8 mouse cellular contexts compared by ENCODE assay signal in the genomic region with DNA sequence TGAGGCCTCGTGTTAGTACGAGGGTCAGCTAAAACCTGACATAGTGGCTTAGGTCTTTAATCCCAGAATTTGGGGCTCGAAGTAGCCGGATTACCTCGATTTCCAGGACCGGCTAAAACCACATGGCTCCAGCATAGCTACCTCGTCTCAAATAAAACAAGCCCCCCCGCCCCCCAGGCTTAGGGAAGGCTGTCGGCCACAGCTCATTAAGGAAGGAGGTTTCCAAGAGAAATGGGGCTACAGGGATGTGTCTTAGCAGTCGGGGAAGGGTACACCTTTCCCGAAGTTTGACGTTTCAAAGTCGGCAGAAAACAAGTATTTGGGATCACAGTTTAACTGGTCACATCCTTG. TPM values are rescaled to one million over a fixed set of nuclear protein-coding genes. Genes with fewer than 3 reads are reported as not detected.
DNase-seq lines count a peak whose midpoint lies in the region; ATAC-seq and TF ChIP-seq lines count a peak whose summit lies in the region.

No protein-coding gene starts in this region.

- peak overlapping the region; percentile 75 for H3K4me2 ChIP-seq in embryonic facial prominence, embryonic 11.5 days (ENCODE audit: low read depth, low read length)
- peak overlapping the region; percentile 74 for H3K4me2 ChIP-seq in neural tube, embryonic 12.5 days (replicated peaks)

- peak overlapping the region; percentile 84 for H3K27ac ChIP-seq in left cerebral cortex, adult 2 months
- H3K27ac ChIP-seq in embryonic facial prominence, embryonic 11.5 days (replicated peaks; ENCODE audit: low read depth, low read length) = no peak overlapping the region
- peak overlapping the region; percentile 37; the same call in 1 of the 2 replicates for H3K27ac ChIP-seq in neural tube, embryonic 12.5 days

- TF ChIP-seq CTCF in left cerebral cortex, adult 2 months (IDR thresholded peaks at IDR 0.05) = no peak

- intact Hi-C loops in left cerebral cortex, adult 2 months (cut with DNase I) = loop anchor here (2.0 to 10.0 kb wide), 3 partner anchors 26 to 706 kb away; a partner anchor contains a TSS
- intact Hi-C loops in left cerebral cortex, postnatal 36 days (cut with DNase I) = loop anchor here (2.0 to 5.0 kb wide), 2 partner anchors 26 to 39 kb away; a partner anchor contains a TSS
- intact Hi-C loops in gastrocnemius, postnatal 36 days (cut with DNase I) = loop anchor here (1.0 to 10.0 kb wide), 3 partner anchors 27 to 676 kb away; a partner anchor contains a TSS

- H3K9me3 ChIP-seq in embryonic facial prominence, embryonic 11.5 days (replicated peaks; ENCODE audit: control insufficient read depth, low read length) = no peaks in the 10 kb centered on the region
- no peaks in the 10 kb centered on the region for H3K9me3 ChIP-seq in neural tube, embryonic 12.5 days

- no peaks in the 10 kb centered on the region for H3K36me3 ChIP-seq in embryonic facial prominence, embryonic 11.5 days (replicated peaks; ENCODE audit: control insufficient read depth, insufficient read depth, low read depth, low read length)
- peaks cover 24% of the 10 kb centered on the region for H3K36me3 ChIP-seq in neural tube, embryonic 12.5 days

- peak overlapping the region; percentile 96 for H3K4me3 ChIP-seq in left cerebral cortex, adult 2 months
- peak overlapping the region; percentile 83 for H3K4me3 ChIP-seq in embryonic facial prominence, embryonic 11.5 days (ENCODE audit: low read depth, low read length)
- peak overlapping the region; percentile 97 for H3K4me3 ChIP-seq in neural tube, embryonic 12.5 days

- ATAC-seq in embryonic facial prominence, embryonic 11.5 days (replicated peaks; ENCODE audit: insufficient number of reproducible peaks, low FRiP score, low TSS enrichment, low read depth) = peak; percentile 20; the same call in 1 of the 2 replicates
- ATAC-seq in inflammation-experienced regulatory T-cells, adult 6 months = peak; percentile 8
- ATAC-seq in neural tube, embryonic 12.5 days (ENCODE audit: low FRiP score, low read depth) = peak; percentile 65

- 12% methylated on average over 13 of the region's 13 CpGs for WGBS in embryonic facial prominence, embryonic 11.5 days
- WGBS in neural tube, embryonic 12.5 days = 13% methylated on average over 13 of the region's 13 CpGs

- H3K27me3 ChIP-seq in embryonic facial prominence, embryonic 11.5 days (ENCODE audit: control insufficient read depth, insufficient read depth, low read length) = no peaks in the 10 kb centered on the region
- 0 out of 2 replicates have a peak, but pooled peaks cover 2% of the 10 kb centered on the region for H3K27me3 ChIP-seq in neural tube, embryonic 12.5 days (replicated peaks)

- no peak for DNase-seq in left cerebral cortex, adult 2 months (ENCODE audit: extremely low spot score in 1 of 2, low spot score in 2 of 2)
- no peak for DNase-seq in left cerebral cortex, postnatal 36 days (ENCODE audit: low spot score in 2 of 2)
- no peak for DNase-seq in embryonic facial prominence, embryonic 11.5 days (ENCODE audit: low spot score)
- no peak for DNase-seq in layer of hippocampus, adult 8-10 months (ENCODE audit: low spot score in 2 of 2)
- no peak for DNase-seq in gastrocnemius, postnatal 36 days
- DNase-seq in adrenal gland, adult 18-20 months (ENCODE audit: low spot score in 2 of 2) = no peak

- peak overlapping the region; percentile 69 for H3K9ac ChIP-seq in embryonic facial prominence, embryonic 11.5 days (replicated peaks; ENCODE audit: low read length)
- H3K9ac ChIP-seq in neural tube, embryonic 12.5 days = peak overlapping the region; percentile 84; the same call in 1 of the 2 replicates

- peaks cover 3% of the 10 kb centered on the region; the same call in 1 of the 2 replicates for H3K4me1 ChIP-seq in embryonic facial prominence, embryonic 11.5 days (ENCODE audit: control insufficient read depth, insufficient read depth, low read length)
- H3K4me1 ChIP-seq in neural tube, embryonic 12.5 days = peaks cover 4% of the 10 kb centered on the region

RNA-seq across cellular contexts. Expression of a gene that starts 0.4 kb away (rescaled TPM):
- total RNA-seq in left cerebral cortex, adult 2 months (2021) = 10 to 100 TPM; 13.9 to 14.8 TPM
- 10 to 100 TPM; 12.7 to 13.2 TPM for total RNA-seq in left cerebral cortex, postnatal 36 days (2021)
- polyA plus RNA-seq in embryonic facial prominence, embryonic 11.5 days (2014; fragmentation: Nextera tagmentation; extraction: Ambion mirVana) = 29.9 and 38.5 TPM in 2 replicates
- polyA plus RNA-seq in inflammation-experienced regulatory T-cells, adult 6 months (2017; shearing (Covaris generic)) = 10 to 100 TPM; 16.8 to 19.7 (median 17.4) TPM
- polyA plus RNA-seq in neural tube, embryonic 12.5 days (2016; fragmentation: Nextera tagmentation; extraction: Ambion mirVana) = 29.7 and 33.5 TPM in 2 replicates
- total RNA-seq in layer of hippocampus, adult 8-10 months (2022) = 10 to 100 TPM; 10.4 to 15.6 (median 13.4) TPM
- 1 to 10 TPM; 3.4 to 5.1 TPM for total RNA-seq in gastrocnemius, postnatal 36 days (2021)
- total RNA-seq in adrenal gland, adult 18-20 months (2021) = 10 to 100 TPM; 10.8 to 11.3 TPM

RNA-seq across cellular contexts. Expression of a gene that starts 25.6 kb away (rescaled TPM):
- total RNA-seq in left cerebral cortex, adult 2 months (2021) = 100 to 1,000 TPM; 181 to 182 TPM
- 100 to 1,000 TPM; 186 to 201 TPM for total RNA-seq in left cerebral cortex, postnatal 36 days (2021)
- 245 and 256 TPM in 2 replicates for polyA plus RNA-seq in embryonic facial prominence, embryonic 11.5 days (2014; fragmentation: Nextera tagmentation; extraction: Ambion mirVana)
- 10 to 100 TPM; 36.5 to 96.0 (median 72.6) TPM for polyA plus RNA-seq in inflammation-experienced regulatory T-cells, adult 6 months (2017; shearing (Covaris generic))
- 188 and 189 TPM in 2 replicates for polyA plus RNA-seq in neural tube, embryonic 12.5 days (2016; fragmentation: Nextera tagmentation; extraction: Ambion mirVana)
- 100 to 1,000 TPM; 187 to 204 (median 195) TPM for total RNA-seq in layer of hippocampus, adult 8-10 months (2022)
- total RNA-seq in gastrocnemius, postnatal 36 days (2021) = 10 to 100 TPM; 73.0 to 86.8 TPM
- 100 to 1,000 TPM; 186 to 207 TPM for total RNA-seq in adrenal gland, adult 18-20 months (2021)

Comparison
In these comparisons a context has a peak if more than half of its experiments do, and no peak if none do; other contexts are left out.
1. ATAC-seq: peak in every context shown above with its lines; median percentile 65 in neural tube, embryonic 12.5 days; 20 in embryonic facial prominence, embryonic 11.5 days; 8 in inflammation-experienced regulatory T-cells, adult 6 months.